Mouse (Mus musculus) layer of hippocampus, adult 11-12 months (tissue): ENCODE results near the gene Ugt1a6b.
"Not testable (repeated sequence)": the region's sequence is repeated elsewhere in the genome, so short reads cannot be mapped to it uniquely, and the experiment has no call there.

Experiments
- DNase-seq: peaks from one replicate; pipeline ENCODE4 v3.0.0; 2022; ENCODE audit warnings: low spot score

Gene Ugt1a6b

GRCm38 (mm10) chr1:88103019-88103418 lies at the start of gene Ugt1a6b:
Gene Ugt1a6b, plus strand, starts transcription at chr1:88103252.
- DNase-seq, result not testable (repeated sequence)

GRCm38 (mm10) chr1:88055088-88055487 lies 48.0 kb upstream of the Ugt1a6b start, which contains the start of gene Ugt1a10:
Gene Ugt1a10, plus strand, starts transcription at chr1:88055388.
- no peak for DNase-seq

GRCm38 (mm10) chr1:88066472-88067102 lies 36.5 kb upstream of the Ugt1a6b start:
- DNase-seq, result not testable (repeated sequence)

- DNase-seq, result no peak
Measured at GRCm38 (mm10) chr1:88070495-88070894, 32.6 kb upstream of the Ugt1a6b start, which contains the start of gene Ugt1a9. Gene Ugt1a9, plus strand, starts transcription at chr1:88070800.

- DNase-seq, result no peak
Measured at GRCm38 (mm10) chr1:88070902-88071301, 32.1 kb upstream of the Ugt1a6b start.

- DNase-seq, result no peak
Measured at GRCm38 (mm10) chr1:88074471-88074870, 28.6 kb upstream of the Ugt1a6b start.

GRCm38 (mm10) chr1:88077128-88077527 lies 25.9 kb upstream of the Ugt1a6b start:
- DNase-seq, result no peak

GRCm38 (mm10) chr1:88081670-88082069 lies 21.4 kb upstream of the Ugt1a6b start:
- DNase-seq, result no peak

GRCm38 (mm10) chr1:88086125-88086524 lies 16.9 kb upstream of the Ugt1a6b start:
- DNase-seq, result no peak

GRCm38 (mm10) chr1:88087513-88087912 lies 15.5 kb upstream of the Ugt1a6b start, which contains the start of gene Ugt1a8:
Gene Ugt1a8, plus strand, starts transcription at chr1:88087813.
- no peak for DNase-seq

- no peak for DNase-seq
Measured at GRCm38 (mm10) chr1:88092341-88092740, 10.7 kb upstream of the Ugt1a6b start.

- peak; percentile 6 for DNase-seq
Measured at GRCm38 (mm10) chr1:88094270-88094676, 8.8 kb upstream of the Ugt1a6b start.

- peak; percentile 16 for DNase-seq
Measured at GRCm38 (mm10) chr1:88094941-88095492, 8.0 kb upstream of the Ugt1a6b start, which contains the start of gene Ugt1a7c. Gene Ugt1a7c, plus strand, starts transcription at chr1:88095062.

GRCm38 (mm10) chr1:88098546-88098945 lies 4.5 kb upstream of the Ugt1a6b start:
- DNase-seq, result not testable (repeated sequence)

- not testable (repeated sequence) for DNase-seq
Measured at GRCm38 (mm10) chr1:88099691-88100090, 3.4 kb upstream of the Ugt1a6b start.

GRCm38 (mm10) chr1:88103697-88104468 lies 831 bp downstream of the Ugt1a6b start:
- DNase-seq, result not testable (repeated sequence)

GRCm38 (mm10) chr1:88104667-88105430 lies 1.8 kb downstream of the Ugt1a6b start:
- no peak for DNase-seq

- DNase-seq, result no peak
Measured at GRCm38 (mm10) chr1:88105656-88106055, 2.6 kb downstream of the Ugt1a6b start.

- not testable (repeated sequence) for DNase-seq
Measured at GRCm38 (mm10) chr1:88109027-88109557, 6.0 kb downstream of the Ugt1a6b start.

- DNase-seq, result not testable (repeated sequence)
Measured at GRCm38 (mm10) chr1:88109604-88110003, 6.6 kb downstream of the Ugt1a6b start.

- not testable (repeated sequence) for DNase-seq
Measured at GRCm38 (mm10) chr1:88112769-88113168, 9.7 kb downstream of the Ugt1a6b start.

GRCm38 (mm10) chr1:88120550-88120949 lies 17.5 kb downstream of the Ugt1a6b start:
- not testable (repeated sequence) for DNase-seq
